Mouse (Mus musculus) left cerebral cortex, adult 18-20 months (tissue): ENCODE results near the gene Krtap1-3. TPM values are rescaled to one million over a fixed set of nuclear protein-coding genes. Genes with fewer than 3 reads are reported as not detected.

Experiments used
- DNase-seq, 2 experiments: peaks; one replicate each; pipeline ENCODE4 v3.0.0; 2021 to 2022; ENCODE audit warnings: low spot score in 2 of 2, mixed read lengths in 1 of 2
- total RNA-seq, 2 experiments: library from RNA; stranded (reverse); gene quantifications; 2 replicates each; pipeline ENCODE4 v1.2.3; 2021

The Krtap1-3 gene
- total RNA-seq, 2 experiments from 2014 or later, result not detected

GRCm38 (mm10) chr11:99559366-99559765 is 31.8 kb downstream of the Krtap1-3 start, which contains the start of gene Gm11939:
TSS of gene Gm11939 (minus strand) at chr11:99559466.
- DNase-seq, result no peak

GRCm38 (mm10) chr11:99557976-99558745 is 33.0 kb downstream of the Krtap1-3 start:
- DNase-seq, result no peak

DNA sequence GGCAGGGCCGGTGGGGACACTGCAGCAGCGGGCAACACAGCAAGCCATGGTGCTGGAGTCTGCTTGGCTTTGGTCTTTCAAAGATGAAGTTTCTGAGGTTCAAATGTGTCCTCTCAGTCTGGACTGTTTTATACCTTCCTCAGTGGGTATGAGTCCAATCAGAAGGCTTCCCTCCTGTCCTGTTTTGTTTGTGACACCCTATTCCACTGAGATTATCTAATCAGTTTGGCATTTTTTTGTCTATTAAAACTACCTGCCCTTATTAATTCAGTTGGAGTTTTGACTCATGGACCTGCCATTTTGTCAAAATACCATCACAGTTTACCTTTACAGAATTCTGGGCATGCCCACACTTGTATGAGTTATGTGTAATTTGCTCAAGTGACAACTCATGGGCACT is 34.4 kb downstream of the Krtap1-3 start, which contains the start of gene Krtap3-2:
TSS of gene Krtap3-2 (minus strand) at position 101 of the 400 bp plus-strand sequence.
- DNase-seq, result no peak

GRCm38 (mm10) chr11:99556195-99556594 is 34.9 kb downstream of the Krtap1-3 start:
- no peak for DNase-seq

DNA sequence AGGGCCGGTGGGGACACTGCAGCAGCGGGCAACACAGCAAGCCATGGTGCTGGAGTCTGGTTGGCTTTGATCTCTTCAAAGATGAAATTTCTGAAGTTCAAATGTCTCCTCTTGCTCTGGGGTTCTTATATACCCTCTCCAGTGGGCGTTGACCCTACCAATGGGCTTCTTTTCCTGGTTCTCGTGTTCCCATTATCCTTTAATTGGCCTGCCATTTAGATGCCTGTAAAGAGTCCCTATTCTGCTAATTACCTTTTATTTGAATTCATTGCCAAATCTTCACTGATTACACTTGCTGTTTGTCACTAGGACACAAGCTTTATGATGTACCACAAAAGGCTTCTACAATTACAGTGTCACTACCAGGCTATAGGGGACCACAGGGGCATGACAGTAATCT is 40.4 kb downstream of the Krtap1-3 start, which contains the start of gene Krtap3-3:
TSS of gene Krtap3-3 (minus strand) at position 101 of the 400 bp plus-strand sequence.
- no peak for DNase-seq

- no peak for DNase-seq
Observed at GRCm38 (mm10) chr11:99547892-99548291, 43.2 kb downstream of the Krtap1-3 start.

Other genes with a start within 250 kb of the Krtap1-3 start
- not detected for gene Krt27, start 240.2 kb downstream of the Krtap1-3 start, total RNA-seq
- not detected for gene Krt28, start 216.4 kb downstream of the Krtap1-3 start, total RNA-seq
- gene Krt10, start 202.0 kb downstream of the Krtap1-3 start, total RNA-seq, result 10 to 100 TPM; 11.0 to 12.5 TPM
- 10 to 100 TPM; 10.8 to 12.0 TPM for gene Krt12, start 169.1 kb downstream of the Krtap1-3 start, total RNA-seq
- gene Krt20, start 153.2 kb downstream of the Krtap1-3 start, total RNA-seq, result not detected
- gene Krt23, start 98.2 kb downstream of the Krtap1-3 start, total RNA-seq, result not detected
- gene Krt39, start 70.0 kb downstream of the Krtap1-3 start, total RNA-seq, result not detected
- not detected for gene Krt40, start 48.2 kb downstream of the Krtap1-3 start, total RNA-seq
- gene Krtap3-3, start 40.5 kb downstream of the Krtap1-3 start, total RNA-seq, result not detected
- not detected for gene Krtap3-2, start 34.5 kb downstream of the Krtap1-3 start, total RNA-seq
- not detected for gene Gm11939, start 31.9 kb downstream of the Krtap1-3 start, total RNA-seq
- gene Krtap3-1, start 24.7 kb downstream of the Krtap1-3 start, total RNA-seq, result not detected
- gene Krtap1-5, start 10.3 kb downstream of the Krtap1-3 start, total RNA-seq, result not detected
- gene Krtap1-4, start 7.7 kb downstream of the Krtap1-3 start, total RNA-seq, result not detected
- gene Krtap9-3, start 6.8 kb upstream of the Krtap1-3 start, total RNA-seq, result not detected
- not detected for gene Gm11938, start 12.0 kb upstream of the Krtap1-3 start, total RNA-seq
- not detected for gene Gm11937, start 18.9 kb upstream of the Krtap1-3 start, total RNA-seq
- not detected for gene Krtap2-4, start 23.5 kb upstream of the Krtap1-3 start, total RNA-seq
- not detected for gene Gm11562, start 29.1 kb upstream of the Krtap1-3 start, total RNA-seq
- gene Krtap4-1, start 36.9 kb upstream of the Krtap1-3 start, total RNA-seq, result not detected
- gene Krtap4-2, start 43.7 kb upstream of the Krtap1-3 start, total RNA-seq, result not detected
- gene Krtap4-7, start 52.8 kb upstream of the Krtap1-3 start, total RNA-seq, result not detected
- gene Gm11555, start 58.9 kb upstream of the Krtap1-3 start, total RNA-seq, result not detected
- gene Gm11563, start 67.6 kb upstream of the Krtap1-3 start, total RNA-seq, result not detected
- not detected for gene Krtap4-6, start 74.6 kb upstream of the Krtap1-3 start, total RNA-seq
- gene Gm14190, start 99.4 kb upstream of the Krtap1-3 start, total RNA-seq, result not detected
- not detected for gene Gm14180, start 143.0 kb upstream of the Krtap1-3 start, total RNA-seq
- not detected for gene Gm11595, start 181.6 kb upstream of the Krtap1-3 start, total RNA-seq
- not detected for gene Krtap4-8, start 189.4 kb upstream of the Krtap1-3 start, total RNA-seq
- gene Krtap4-9, start 193.9 kb upstream of the Krtap1-3 start, total RNA-seq, result not detected
- gene Gm11596, start 202.1 kb upstream of the Krtap1-3 start, total RNA-seq, result not detected
- not detected for gene Gm11569, start 207.6 kb upstream of the Krtap1-3 start, total RNA-seq
- not detected for gene Gm11554, start 213.1 kb upstream of the Krtap1-3 start, total RNA-seq
- gene Krtap4-13, start 218.6 kb upstream of the Krtap1-3 start, total RNA-seq, result not detected
- gene Gm11564, start 224.3 kb upstream of the Krtap1-3 start, total RNA-seq, result not detected
- not detected for gene 2300003K06Rik, start 246.7 kb upstream of the Krtap1-3 start, total RNA-seq